Mouse (Mus musculus) midbrain, embryonic 11.5 days (tissue): ENCODE measurements around the gene Galnt14. TPM values are rescaled to one million over a fixed set of nuclear protein-coding genes. Genes with fewer than 3 reads are reported as not detected.

Experiments used
- ATAC-seq: fragments of 200-750 bp; cut with Nextera tagmentation; 2 replicates; pipeline ENCODE4 v1.8.0; 2017; ENCODE audit warnings: moderate TSS enrichment, moderate library complexity; ENCODE audit not compliant: low FRiP score
- DNase-seq: peaks from one replicate; pipeline ENCODE4 v3.0.0; 2015; ENCODE audit warnings: low spot score; ENCODE audit errors: missing footprints
- H3K27ac ChIP-seq: fragments of 300-500 bp; sonication (generic); 2 replicates; pipeline ENCODE4 v1.5.1; 2014; ENCODE audit warnings: low read depth, low read length
- H3K27me3 ChIP-seq: fragments of 300-500 bp; sonication (generic); 2 replicates; pipeline ENCODE4 v1.6.1; 2014; ENCODE audit warnings: mild to moderate bottlenecking, low read length, moderate library complexity, mixed read lengths; ENCODE audit not compliant: control insufficient read depth, insufficient read depth
- H3K36me3 ChIP-seq: fragments of 300-500 bp; sonication (generic); 2 replicates; pipeline ENCODE4 v1.6.1; 2014; ENCODE audit warnings: mild to moderate bottlenecking, low read length, moderate library complexity, mixed read lengths; ENCODE audit not compliant: control insufficient read depth, insufficient read depth
- H3K4me1 ChIP-seq: fragments of 300-500 bp; sonication (generic); 2 replicates; pipeline ENCODE4 v1.6.1; 2014; ENCODE audit warnings: low read length; ENCODE audit not compliant: control insufficient read depth, insufficient read depth
- H3K4me2 ChIP-seq: fragments of 300-500 bp; sonication (generic); 2 replicates; pipeline ENCODE4 v1.6.1; 2014; ENCODE audit warnings: mild to moderate bottlenecking, moderate library complexity
- H3K4me3 ChIP-seq: fragments of 300-500 bp; sonication (generic); 2 replicates; pipeline ENCODE4 v1.5.1; 2014; ENCODE audit warnings: low read depth, low read length
- H3K9ac ChIP-seq: fragments of 300-500 bp; sonication (generic); 2 replicates; pipeline ENCODE4 v1.6.1; 2014; ENCODE audit warnings: low read length
- H3K9me3 ChIP-seq: fragments of 300-500 bp; sonication (generic); 2 replicates; pipeline ENCODE4 v1.6.1; 2016; ENCODE audit warnings: low read length; ENCODE audit not compliant: control insufficient read depth
- WGBS: fragments of 180-500 bp; shearing (Covaris S2); extraction: QIAGEN DNeasy Blood & Tissue Kit; methylation state at CpG from one replicate; pipeline ENCODE4 v1.1.7; 2014; 5-methylcytosine and 5-hydroxymethylcytosine counted together
- polyA plus RNA-seq: library from polyadenylated mRNA; unstranded; fragments of >200 nt; fragmentation: Nextera tagmentation; extraction: Ambion mirVana; gene quantifications from 2 replicates; pipeline ENCODE4 v1.2.1, GENCODE M21; 2014

Gene Galnt14
- polyA plus RNA-seq, 1 experiment from 2014 or later, result 4.7 TPM

- no peak overlapping the region for H3K4me2 ChIP-seq
- no peaks in the 10 kb centered on the region for H3K4me1 ChIP-seq
- H3K9ac ChIP-seq, result no peak overlapping the region
- no peak overlapping the region for H3K27ac ChIP-seq
- no peak overlapping the region for H3K4me3 ChIP-seq
- H3K36me3 ChIP-seq, result no peaks in the 10 kb centered on the region
- 81% methylated on average over 9 of the region's 9 CpGs for WGBS
- no peak for DNase-seq
- H3K27me3 ChIP-seq, result no peaks in the 10 kb centered on the region
- no peak for ATAC-seq
- H3K9me3 ChIP-seq, result no peaks in the 10 kb centered on the region
Measured at GRCm38 (mm10) chr17:73541911-73542310, 168.3 kb downstream of the Galnt14 start.

- Histone ChIP-seq H3K9me3 (no peaks in the 10 kb centered on the region), H3K9ac (no peak overlapping the region), H3K4me2 (no peak overlapping the region), H3K27me3 (no peaks in the 10 kb centered on the region), H3K36me3 (no peaks in the 10 kb centered on the region), H3K4me1 (no peaks in the 10 kb centered on the region), H3K27ac (no peak overlapping the region), H3K4me3 (no peak overlapping the region)
- peak; percentile 40; the same call in 1 of the 2 replicates for ATAC-seq
- no peak for DNase-seq
- WGBS, result 50% methylated on average over 1 of the region's 1 CpGs
Measured at GRCm38 (mm10) chr17:73541233-73541570, 169.1 kb downstream of the Galnt14 start.

- Histone ChIP-seq H3K27me3 (no peaks in the 10 kb centered on the region), H3K9ac (no peak overlapping the region), H3K27ac (no peak overlapping the region; the same call in 1 of the 2 replicates), H3K36me3 (no peaks in the 10 kb centered on the region), H3K9me3 (no peaks in the 10 kb centered on the region), H3K4me1 (no peaks in the 10 kb centered on the region), H3K4me2 (no peak overlapping the region), H3K4me3 (no peak overlapping the region)
- DNase-seq (no peak), ATAC-seq (0 out of 2 replicates have a peak, but pooled peaks have one; percentile 33)
- WGBS, result 46% methylated on average over 14 of the region's 14 CpGs
Measured at GRCm38 (mm10) chr17:73540409-73541232, 169.6 kb downstream of the Galnt14 start.

GRCm38 (mm10) chr17:73531896-73532295 lies 178.4 kb downstream of the Galnt14 start:
- no peak overlapping the region for H3K4me2 ChIP-seq
- no peak overlapping the region for H3K27ac ChIP-seq
- no peaks in the 10 kb centered on the region for H3K9me3 ChIP-seq
- ATAC-seq (no peak), DNase-seq (no peak)
- no peaks in the 10 kb centered on the region for H3K4me1 ChIP-seq
- no peaks in the 10 kb centered on the region for H3K36me3 ChIP-seq
- H3K9ac ChIP-seq, result no peak overlapping the region
- 81% methylated on average over 2 of the region's 2 CpGs for WGBS
- H3K27me3 ChIP-seq, result no peaks in the 10 kb centered on the region
- H3K4me3 ChIP-seq, result no peak overlapping the region

GRCm38 (mm10) chr17:73522169-73522568 lies 188.1 kb downstream of the Galnt14 start:
- Histone ChIP-seq H3K4me2 (no peak overlapping the region), H3K4me3 (no peak overlapping the region), H3K36me3 (no peaks in the 10 kb centered on the region), H3K9ac (no peak overlapping the region), H3K4me1 (no peaks in the 10 kb centered on the region), H3K27ac (no peak overlapping the region), H3K27me3 (no peaks in the 10 kb centered on the region), H3K9me3 (no peaks in the 10 kb centered on the region)
- DNase-seq, result no peak
- 82% methylated on average over 7 of the region's 7 CpGs for WGBS
- no peak for ATAC-seq

GRCm38 (mm10) chr17:73519350-73519749 lies 190.9 kb downstream of the Galnt14 start:
- ATAC-seq (no peak), DNase-seq (no peak)
- H3K27me3 ChIP-seq, result no peaks in the 10 kb centered on the region

GRCm38 (mm10) chr17:73518359-73518758 lies 191.9 kb downstream of the Galnt14 start:
- no peak overlapping the region for H3K9ac ChIP-seq
- no peak overlapping the region for H3K4me2 ChIP-seq
- H3K27ac ChIP-seq, result no peak overlapping the region
- no peaks in the 10 kb centered on the region for H3K36me3 ChIP-seq
- DNase-seq (no peak), ATAC-seq (no peak)
- 66% methylated on average over 1 of the region's 1 CpGs for WGBS
- H3K4me1 ChIP-seq, result no peaks in the 10 kb centered on the region
- no peaks in the 10 kb centered on the region for H3K27me3 ChIP-seq
- H3K4me3 ChIP-seq, result no peak overlapping the region
- no peaks in the 10 kb centered on the region for H3K9me3 ChIP-seq

More at GRCm38 (mm10) chr17:73519350-73519749, 190.9 kb downstream of the Galnt14 start:
- no peak overlapping the region for H3K4me2 ChIP-seq
- H3K27ac ChIP-seq, result no peak overlapping the region
- no peak overlapping the region for H3K9ac ChIP-seq
- no peaks in the 10 kb centered on the region for H3K36me3 ChIP-seq
- H3K4me1 ChIP-seq, result no peaks in the 10 kb centered on the region
- no peak overlapping the region for H3K4me3 ChIP-seq
- 81% methylated on average over 5 of the region's 5 CpGs for WGBS
- H3K9me3 ChIP-seq, result no peaks in the 10 kb centered on the region

GRCm38 (mm10) chr17:73515506-73515905 lies 194.7 kb downstream of the Galnt14 start:
- Histone ChIP-seq H3K27ac (no peak overlapping the region), H3K27me3 (no peaks in the 10 kb centered on the region), H3K36me3 (no peaks in the 10 kb centered on the region), H3K4me3 (no peak overlapping the region), H3K9ac (no peak overlapping the region), H3K9me3 (no peaks in the 10 kb centered on the region), H3K4me1 (no peaks in the 10 kb centered on the region), H3K4me2 (no peak overlapping the region)
- DNase-seq, result no peak
- ATAC-seq, result no peak
- WGBS, result 93% methylated on average over 3 of the region's 3 CpGs

GRCm38 (mm10) chr17:73514862-73515261 lies 195.4 kb downstream of the Galnt14 start:
- H3K9me3 ChIP-seq, result no peaks in the 10 kb centered on the region
- H3K36me3 ChIP-seq, result no peaks in the 10 kb centered on the region
- ATAC-seq, result no peak
- H3K4me2 ChIP-seq, result no peak overlapping the region
- H3K27me3 ChIP-seq, result no peaks in the 10 kb centered on the region
- H3K4me1 ChIP-seq, result no peaks in the 10 kb centered on the region
- no peak overlapping the region for H3K9ac ChIP-seq
- DNase-seq, result no peak
- 81% methylated on average over 1 of the region's 1 CpGs for WGBS
- H3K27ac ChIP-seq, result no peak overlapping the region
- no peak overlapping the region for H3K4me3 ChIP-seq
